Mouse (Mus musculus) kidney, postnatal 0 days (tissue): ENCODE data around the gene Mylip. TPM values are rescaled to one million over a fixed set of nuclear protein-coding genes. Genes with fewer than 3 reads are reported as not detected.

ENCODE experiments used
- ATAC-seq: fragments of 200-750 bp; cut with Nextera tagmentation; replicated peaks from 2 replicates; pipeline ENCODE4 v1.8.0; 2017; ENCODE audit warnings: low read depth, moderate number of reproducible peaks, moderate TSS enrichment, moderate library complexity; ENCODE audit not compliant: low FRiP score
- DNase-seq: peaks from one replicate; pipeline ENCODE4 v3.0.0-alpha.2; 2016; ENCODE audit warnings: low spot score
- H3K27ac ChIP-seq: fragments of 300-500 bp; sonication (generic); 2 replicates; pipeline ENCODE4 v1.5.1; 2014; ENCODE audit warnings: mild to moderate bottlenecking
- H3K27me3 ChIP-seq: fragments of 300-500 bp; sonication (generic); 2 replicates; pipeline ENCODE4 v1.6.1; 2014; ENCODE audit warnings: low read length, mixed read lengths; ENCODE audit not compliant: insufficient read depth
- H3K36me3 ChIP-seq: fragments of 300-500 bp; sonication (generic); 2 replicates; pipeline ENCODE4 v1.6.1; 2014; ENCODE audit warnings: low read length, mixed read lengths; ENCODE audit not compliant: insufficient read depth
- H3K4me1 ChIP-seq: fragments of 300-500 bp; sonication (generic); replicated peaks from 2 replicates; pipeline ENCODE4 v1.6.1; 2014; ENCODE audit warnings: antibody characterized with exemption, low read length, mixed read lengths; ENCODE audit not compliant: insufficient read depth
- H3K4me2 ChIP-seq: fragments of 300-500 bp; sonication (generic); 2 replicates; pipeline ENCODE4 v1.6.1; 2014; ENCODE audit warnings: mild to moderate bottlenecking, low read length, moderate library complexity, mixed read lengths
- H3K4me3 ChIP-seq: fragments of 300-500 bp; sonication (generic); replicated peaks from 2 replicates; pipeline ENCODE4 v1.5.1; 2014; ENCODE audit warnings: low read depth, low read length
- H3K9ac ChIP-seq: fragments of 300-500 bp; sonication (generic); 2 replicates; pipeline ENCODE4 v1.6.1; 2014; ENCODE audit warnings: low read depth, low read length
- H3K9me3 ChIP-seq: fragments of 300-500 bp; sonication (generic); replicated peaks from 2 replicates; pipeline ENCODE4 v1.6.1; 2016; ENCODE audit warnings: low read length, inconsistent platforms, mixed read lengths
- CTCF ChIP-seq: IDR thresholded peaks from 2 replicates; pipeline ENCODE4 v1.5.1; 2016; ENCODE audit warnings: antibody characterized with exemption, low read depth, mild to moderate bottlenecking, moderate library complexity
- WGBS: fragments of 180-500 bp; shearing (Covaris S2); extraction: QIAGEN DNeasy Blood & Tissue Kit; methylation state at CpG from one replicate; pipeline ENCODE4 v1.1.7; 2014; 5-methylcytosine and 5-hydroxymethylcytosine counted together
- polyA plus RNA-seq: library from polyadenylated mRNA; unstranded; fragments of >200 nt; fragmentation: Nextera tagmentation; extraction: Ambion mirVana; gene quantifications from 2 replicates; pipeline ENCODE4 v1.2.1, GENCODE M21; 2015

Mylip gene
- polyA plus RNA-seq, 1 experiment from 2014 or later = 7.5 TPM

DNA sequence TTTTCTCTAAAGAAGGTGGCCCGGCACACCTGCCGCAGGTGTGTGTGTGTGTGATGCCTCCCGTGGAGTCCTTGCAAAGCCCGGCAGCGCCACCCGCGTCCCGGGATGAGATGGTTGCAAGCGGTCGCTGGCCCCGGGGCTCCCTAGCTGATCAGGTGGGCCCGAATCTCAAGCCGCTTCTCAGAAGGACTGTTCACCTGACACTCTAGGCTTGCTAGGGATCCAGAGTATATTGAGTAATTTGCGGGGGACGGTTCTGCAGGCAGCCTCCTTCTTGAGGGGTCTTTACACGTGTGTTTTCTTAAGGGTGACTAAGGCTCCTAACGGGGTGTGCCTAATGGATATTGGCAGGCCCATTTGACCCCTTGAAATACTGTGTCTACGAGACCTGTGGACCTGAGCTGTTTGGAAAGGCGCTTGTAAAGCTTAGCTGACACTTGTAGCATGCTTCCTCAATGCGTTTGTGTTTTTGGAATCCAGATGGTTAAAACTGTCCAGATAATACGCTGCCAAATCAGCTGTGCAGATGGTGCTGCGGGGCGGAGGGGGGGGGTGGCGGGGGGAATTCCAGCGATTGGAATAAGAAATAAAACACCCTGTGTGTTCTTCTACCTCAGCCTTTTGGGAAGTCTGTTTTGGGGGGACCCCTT is 895 bp downstream of the Mylip start:
- H3K4me1 ChIP-seq = peaks cover 21% of the 10 kb centered on the region

DNA sequence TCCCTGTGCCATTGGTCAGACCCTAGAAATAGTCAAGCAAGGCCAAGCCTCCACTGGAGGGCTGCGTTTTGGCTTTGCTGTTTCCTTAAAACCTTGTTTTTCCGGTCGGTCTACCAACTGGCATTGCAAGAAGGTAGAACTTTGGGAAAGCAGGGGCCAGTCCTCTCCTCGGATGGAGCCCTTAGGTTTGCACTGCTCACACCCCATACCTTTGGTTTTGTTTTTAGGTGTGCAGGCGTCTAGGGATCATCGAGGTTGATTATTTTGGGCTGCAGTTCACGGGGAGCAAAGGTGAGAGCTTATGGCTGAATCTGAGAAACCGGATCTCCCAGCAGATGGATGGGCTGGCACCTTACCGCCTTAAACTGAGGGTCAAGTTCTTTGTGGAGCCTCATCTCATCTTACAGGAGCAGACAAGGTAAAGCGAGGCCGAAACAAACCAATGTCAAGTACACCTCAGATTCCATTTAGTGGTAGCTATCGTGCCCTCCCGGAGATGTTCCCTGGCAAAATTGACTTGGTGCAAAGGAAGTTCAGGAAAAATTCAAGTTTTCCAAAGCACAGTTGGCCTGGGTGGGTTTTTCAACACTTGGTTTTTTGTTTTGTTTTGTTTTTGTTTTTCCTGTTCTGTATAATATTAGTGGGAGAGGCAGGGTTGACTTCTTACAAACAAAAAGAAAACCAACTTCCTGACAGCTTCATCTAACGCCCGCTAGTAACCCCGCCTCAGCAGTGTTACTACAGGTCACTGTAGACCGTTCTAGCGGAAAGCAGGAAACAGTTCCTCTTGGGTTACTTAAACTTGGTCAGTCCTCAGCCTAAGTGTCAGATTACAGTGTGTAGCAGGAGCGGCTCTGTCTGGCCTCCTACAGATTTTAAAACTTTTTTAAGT is 1.7 kb downstream of the Mylip start:
- H3K4me1 ChIP-seq = peaks cover 25% of the 10 kb centered on the region
- H3K4me2 ChIP-seq = peak overlapping the region; percentile 71
- no peak for TF ChIP-seq CTCF
- H3K9me3 ChIP-seq = no peaks in the 10 kb centered on the region
- no peaks in the 10 kb centered on the region for H3K27me3 ChIP-seq
- ATAC-seq (peak; percentile 72), DNase-seq (peak; percentile 97)
- H3K4me3 ChIP-seq = peak overlapping the region; percentile 75
- 3% methylated on average over 19 of the region's 19 CpGs for WGBS
- H3K36me3 ChIP-seq = no peaks in the 10 kb centered on the region
- H3K27ac ChIP-seq = peak overlapping the region; percentile 82
- peak overlapping the region; percentile 81 for H3K9ac ChIP-seq

More for the DNA sequence above, 895 bp downstream of the Mylip start:
- H3K36me3 ChIP-seq = no peaks in the 10 kb centered on the region
- H3K27ac ChIP-seq = peak overlapping the region; percentile 82
- ATAC-seq (no peak), DNase-seq (peak; percentile 54)
- H3K9ac ChIP-seq = peak overlapping the region; percentile 81
- TF ChIP-seq CTCF = peak; percentile 26; the same call in 1 of the 2 replicates
- H3K4me3 ChIP-seq = peak overlapping the region; percentile 75
- H3K27me3 ChIP-seq = no peaks in the 10 kb centered on the region
- H3K4me2 ChIP-seq = peak overlapping the region; percentile 71
- no peaks in the 10 kb centered on the region for H3K9me3 ChIP-seq
- 1% methylated on average over 25 of the region's 25 CpGs for WGBS

DNA sequence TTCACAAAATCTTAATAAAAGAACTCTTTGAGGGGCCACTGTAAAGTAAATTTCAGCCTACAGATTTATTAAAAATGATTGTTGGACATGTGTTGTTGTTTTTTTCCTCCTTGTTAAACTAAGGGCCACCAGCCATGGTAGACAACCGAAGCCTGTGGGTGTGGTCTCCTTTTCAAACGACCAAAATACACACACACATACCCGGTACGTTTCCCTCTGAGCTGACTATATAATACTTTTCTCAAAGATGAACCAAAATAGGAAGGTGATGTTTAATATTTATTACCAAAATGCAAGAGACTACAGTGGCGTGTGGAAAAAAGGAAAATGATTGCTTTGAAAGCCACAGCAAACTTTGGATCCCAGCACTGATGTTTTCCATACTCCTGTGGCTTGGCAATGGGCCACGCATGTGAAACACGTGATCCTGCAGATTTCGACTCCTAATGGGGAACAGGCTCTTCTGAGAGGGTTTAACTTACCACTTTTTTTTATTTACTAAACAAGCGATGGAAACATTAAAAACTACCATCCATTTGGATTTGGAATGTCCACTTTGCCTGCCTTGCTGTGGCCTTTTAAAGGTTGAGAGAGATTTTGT is 2.4 kb downstream of the Mylip start:
- DNase-seq = peak; percentile 72
- TF ChIP-seq CTCF = no peak
- H3K4me2 ChIP-seq = peak overlapping the region; percentile 71
- ATAC-seq = no peak
- no peaks in the 10 kb centered on the region for H3K9me3 ChIP-seq
- H3K4me1 ChIP-seq = peaks cover 31% of the 10 kb centered on the region
- peak overlapping the region; percentile 75 for H3K4me3 ChIP-seq
- peak overlapping the region; percentile 82 for H3K27ac ChIP-seq
- H3K36me3 ChIP-seq = no peaks in the 10 kb centered on the region
- H3K9ac ChIP-seq = no peak overlapping the region
- WGBS = 9% methylated on average over 9 of the region's 9 CpGs
- H3K27me3 ChIP-seq = no peaks in the 10 kb centered on the region

DNA sequence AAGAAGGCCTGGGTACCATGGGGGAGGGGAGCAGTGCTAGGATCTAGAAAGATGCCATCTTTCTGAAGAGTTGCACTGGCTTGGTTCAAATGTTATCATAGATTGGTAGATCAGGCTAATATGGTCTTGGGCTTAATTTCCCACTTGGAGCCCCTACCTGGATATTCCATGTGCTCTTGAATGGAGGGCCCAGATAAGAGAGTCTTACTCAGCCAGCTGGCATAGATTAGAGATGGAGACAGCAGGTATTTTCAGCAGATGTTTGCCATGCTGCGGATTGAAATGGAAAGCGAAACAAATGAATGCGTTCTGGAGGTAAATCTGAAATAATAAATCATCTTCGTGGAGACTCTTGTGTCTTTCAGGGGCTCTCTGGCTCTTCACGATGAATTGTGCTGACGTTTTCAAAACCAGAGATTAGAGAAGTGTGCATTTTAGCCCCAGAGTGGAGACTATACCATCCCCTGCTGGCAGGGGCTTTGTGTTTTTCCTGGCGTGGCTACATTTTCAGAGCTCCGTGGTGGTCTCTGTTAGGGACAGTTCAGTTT is 4.8 kb downstream of the Mylip start:
- no peaks in the 10 kb centered on the region for H3K9me3 ChIP-seq
- H3K4me1 ChIP-seq = peaks cover 38% of the 10 kb centered on the region
- no peaks in the 10 kb centered on the region for H3K27me3 ChIP-seq
- H3K4me3 ChIP-seq = no peak overlapping the region
- no peaks in the 10 kb centered on the region for H3K36me3 ChIP-seq
- ATAC-seq = no peak
- H3K27ac ChIP-seq = no peak overlapping the region
- no peak overlapping the region for H3K9ac ChIP-seq
- H3K4me2 ChIP-seq = no peak overlapping the region
- WGBS = 70% methylated on average over 8 of the region's 8 CpGs
- no peak for TF ChIP-seq CTCF
- DNase-seq = no peak

DNA sequence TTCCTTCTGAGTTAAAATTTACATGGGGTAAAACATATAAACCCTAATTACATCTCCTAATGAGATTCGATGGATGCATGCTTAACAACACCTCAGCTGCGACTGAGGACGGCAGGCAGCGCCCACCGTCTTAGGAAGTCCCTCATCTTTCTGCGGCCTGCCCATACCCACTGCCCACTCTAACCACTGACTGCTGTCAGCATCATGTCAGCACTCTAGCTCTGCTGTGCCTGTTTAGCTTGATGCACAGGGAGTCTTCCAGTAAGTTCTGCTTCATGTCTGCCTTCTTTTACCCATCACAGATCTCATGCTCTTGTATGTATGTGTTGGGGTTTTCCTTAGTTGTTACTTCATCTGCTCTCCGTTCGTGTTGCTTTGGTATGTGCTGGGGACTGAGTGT is 7.2 kb downstream of the Mylip start:
- DNase-seq (no peak), ATAC-seq (no peak)
- H3K27me3 ChIP-seq = no peaks in the 10 kb centered on the region
- TF ChIP-seq CTCF = no peak
- H3K9ac ChIP-seq = no peak overlapping the region
- H3K4me2 ChIP-seq = no peak overlapping the region
- WGBS = 67% methylated on average over 8 of the region's 8 CpGs
- H3K9me3 ChIP-seq = no peaks in the 10 kb centered on the region
- H3K4me3 ChIP-seq = no peak overlapping the region
- no peak overlapping the region for H3K27ac ChIP-seq
- peaks cover 42% of the 10 kb centered on the region for H3K4me1 ChIP-seq
- no peaks in the 10 kb centered on the region for H3K36me3 ChIP-seq

DNA sequence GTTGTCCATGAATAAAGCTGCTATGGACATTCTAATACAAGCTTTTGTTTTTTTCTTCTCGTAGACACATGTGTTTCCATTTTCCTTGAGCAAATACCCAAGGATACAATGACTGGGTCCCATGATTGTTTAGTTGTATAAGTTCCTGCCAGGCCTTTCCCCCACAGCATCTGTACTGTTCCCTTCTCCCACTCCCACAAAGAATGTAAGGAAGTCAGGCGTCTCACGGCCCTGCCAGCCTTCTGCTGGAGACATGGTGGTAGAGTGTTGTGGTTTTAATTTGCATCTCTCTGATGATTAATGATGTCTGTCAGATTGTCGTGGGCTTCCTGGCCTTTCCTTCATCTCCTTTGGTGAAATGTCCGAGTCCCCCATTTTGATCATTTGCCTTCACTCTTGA is 7.7 kb downstream of the Mylip start:
- Histone ChIP-seq H3K4me3 (no peak overlapping the region), H3K9ac (no peak overlapping the region), H3K9me3 (no peaks in the 10 kb centered on the region), H3K36me3 (no peaks in the 10 kb centered on the region), H3K4me1 (peaks cover 38% of the 10 kb centered on the region), H3K4me2 (no peak overlapping the region), H3K27me3 (no peaks in the 10 kb centered on the region), H3K27ac (peak overlapping the region; percentile 37; the same call in 1 of the 2 replicates)
- no peak for TF ChIP-seq CTCF
- ATAC-seq (no peak), DNase-seq (no peak)
- WGBS = 24% methylated on average over 5 of the region's 5 CpGs
